Mouse (Mus musculus) embryonic facial prominence, embryonic 13.5 days (tissue): ENCODE measurements around the gene Tmem263. TPM values are rescaled to one million over a fixed set of nuclear protein-coding genes. Genes with fewer than 3 reads are reported as not detected.

Experiments
- ATAC-seq: fragments of 200-750 bp; cut with Nextera tagmentation; 2 replicates; pipeline ENCODE4 v1.8.0; 2017; ENCODE audit warnings: low read depth; ENCODE audit not compliant: insufficient number of reproducible peaks, insufficient read depth, low FRiP score, low TSS enrichment
- H3K27ac ChIP-seq: fragments of 300-500 bp; sonication (generic); 2 replicates; pipeline ENCODE4 v1.5.1; 2015; ENCODE audit warnings: moderate library complexity, mild to moderate bottlenecking, inconsistent platforms
- H3K27me3 ChIP-seq: fragments of 300-500 bp; sonication (generic); 2 replicates; pipeline ENCODE4 v1.6.1; 2015; ENCODE audit warnings: mild to moderate bottlenecking, inconsistent platforms
- H3K36me3 ChIP-seq: fragments of 300-500 bp; sonication (generic); 2 replicates; pipeline ENCODE4 v1.6.1; 2015; ENCODE audit warnings: mild to moderate bottlenecking, inconsistent platforms
- H3K4me1 ChIP-seq: fragments of 300-500 bp; sonication (generic); 2 replicates; pipeline ENCODE4 v1.6.1; 2015; ENCODE audit warnings: inconsistent platforms
- H3K4me2 ChIP-seq: fragments of 300-500 bp; sonication (generic); 2 replicates; pipeline ENCODE4 v1.6.1; 2015; ENCODE audit warnings: moderate library complexity, mild to moderate bottlenecking, inconsistent platforms
- H3K4me3 ChIP-seq: fragments of 300-500 bp; sonication (generic); 2 replicates; pipeline ENCODE4 v1.5.1; 2015; ENCODE audit warnings: mild to moderate bottlenecking, inconsistent platforms
- H3K9ac ChIP-seq: fragments of 300-500 bp; sonication (generic); 2 replicates; pipeline ENCODE4 v1.6.1; 2015; ENCODE audit warnings: mild to moderate bottlenecking, inconsistent platforms
- H3K9me3 ChIP-seq: fragments of 300-500 bp; sonication (generic); 2 replicates; pipeline ENCODE4 v1.6.1; 2016; ENCODE audit warnings: inconsistent platforms
- WGBS: fragments of 180-500 bp; shearing (Covaris S2); methylation state at CpG from one replicate; pipeline ENCODE4 v1.1.7; 2015; ENCODE audit warnings: mixed read lengths; 5-methylcytosine and 5-hydroxymethylcytosine counted together
- polyA plus RNA-seq: library from polyadenylated mRNA; unstranded; fragments of >200 nt; fragmentation: Nextera tagmentation; extraction: Ambion mirVana; gene quantifications from 2 replicates; pipeline ENCODE4 v1.2.1, GENCODE M21; 2015

The Tmem263 gene
- polyA plus RNA-seq, result 110 and 123 TPM in 2 replicates

- under 1% methylated on average over 83 of the region's 96 CpGs for WGBS
- Histone ChIP-seq H3K9ac (peak within 1 kb of the TSS; percentile 97), H3K36me3 (no peaks in the 10 kb centered on the region), H3K4me2 (peak within 1 kb of the TSS; percentile 79), H3K4me1 (peaks cover 10% of the 10 kb centered on the region), H3K27ac (peak within 1 kb of the TSS; percentile 88), H3K9me3 (no peaks in the 10 kb centered on the region), H3K27me3 (no peaks in the 10 kb centered on the region), H3K4me3 (peak within 1 kb of the TSS; percentile 96)
- peak; percentile 95 for ATAC-seq
Measured at GRCm38 (mm10) chr10:85102247-85103084, at the start of gene Tmem263, which contains the start of gene Fhl4. TSS of gene Tmem263 (plus strand) at chr10:85102627. TSS of gene Fhl4 (minus strand) at chr10:85102495.

- H3K9me3 ChIP-seq, result no peaks in the 10 kb centered on the region
- 86% methylated on average over 2 of the region's 2 CpGs for WGBS
- no peak overlapping the region for H3K27ac ChIP-seq
- H3K36me3 ChIP-seq, result no peaks in the 10 kb centered on the region
- no peak for ATAC-seq
- no peak overlapping the region for H3K4me2 ChIP-seq
- H3K9ac ChIP-seq, result no peak overlapping the region
- no peaks in the 10 kb centered on the region for H3K4me1 ChIP-seq
- H3K4me3 ChIP-seq, result no peak overlapping the region
- H3K27me3 ChIP-seq, result no peaks in the 10 kb centered on the region
Measured at GRCm38 (mm10) chr10:85054876-85055275, 47.6 kb upstream of the Tmem263 start.

- Histone ChIP-seq H3K4me2 (no peak overlapping the region), H3K4me3 (no peak overlapping the region), H3K9ac (no peak overlapping the region), H3K4me1 (no peaks in the 10 kb centered on the region), H3K27me3 (no peaks in the 10 kb centered on the region), H3K9me3 (no peaks in the 10 kb centered on the region), H3K27ac (no peak overlapping the region), H3K36me3 (no peaks in the 10 kb centered on the region)
- 62% methylated on average over 4 of the region's 4 CpGs for WGBS
- no peak for ATAC-seq
Measured at GRCm38 (mm10) chr10:85071605-85072152, 30.7 kb upstream of the Tmem263 start.

- H3K9me3 ChIP-seq, result no peaks in the 10 kb centered on the region
- peak overlapping the region; percentile 79 for H3K4me2 ChIP-seq
- no peak for ATAC-seq
- H3K27me3 ChIP-seq, result no peaks in the 10 kb centered on the region
- H3K4me1 ChIP-seq, result peaks cover 10% of the 10 kb centered on the region
- under 1% methylated on average over 10 of the region's 10 CpGs for WGBS
- H3K9ac ChIP-seq, result peak overlapping the region; percentile 94
- H3K4me3 ChIP-seq, result peak overlapping the region; percentile 96
- H3K36me3 ChIP-seq, result no peaks in the 10 kb centered on the region
- peak overlapping the region; percentile 85 for H3K27ac ChIP-seq
Measured at GRCm38 (mm10) chr10:85101841-85102240, 586 bp upstream of the Tmem263 start.

- WGBS, result under 1% methylated on average over 34 of the region's 34 CpGs
- 0 out of 2 replicates have a peak, but pooled peaks have one; percentile 44 for ATAC-seq
- peak overlapping the region; percentile 96 for H3K4me3 ChIP-seq
- H3K4me1 ChIP-seq, result peaks cover 10% of the 10 kb centered on the region
- H3K27me3 ChIP-seq, result no peaks in the 10 kb centered on the region
- no peaks in the 10 kb centered on the region for H3K9me3 ChIP-seq
- H3K9ac ChIP-seq, result peak overlapping the region; percentile 97
- H3K36me3 ChIP-seq, result no peaks in the 10 kb centered on the region
- H3K27ac ChIP-seq, result peak overlapping the region; percentile 88
- peak overlapping the region; percentile 79 for H3K4me2 ChIP-seq
Measured at GRCm38 (mm10) chr10:85103085-85103885, 858 bp downstream of the Tmem263 start.

GRCm38 (mm10) chr10:85114409-85114808 is 12.0 kb downstream of the Tmem263 start:
- no peak for ATAC-seq
- Histone ChIP-seq H3K9me3 (no peaks in the 10 kb centered on the region), H3K9ac (no peak overlapping the region), H3K4me2 (no peak overlapping the region), H3K36me3 (peaks cover 49% of the 10 kb centered on the region), H3K27ac (no peak overlapping the region), H3K4me3 (no peak overlapping the region), H3K4me1 (no peaks in the 10 kb centered on the region), H3K27me3 (no peaks in the 10 kb centered on the region)
- WGBS, result 86% methylated on average over 4 of the region's 4 CpGs

GRCm38 (mm10) chr10:85125184-85125583 is 22.8 kb downstream of the Tmem263 start:
- ATAC-seq, result no peak
- Histone ChIP-seq H3K9ac (no peak overlapping the region), H3K36me3 (peaks cover 40% of the 10 kb centered on the region), H3K9me3 (no peaks in the 10 kb centered on the region), H3K4me3 (no peak overlapping the region), H3K4me2 (no peak overlapping the region), H3K4me1 (peaks cover 13% of the 10 kb centered on the region), H3K27me3 (no peaks in the 10 kb centered on the region), H3K27ac (no peak overlapping the region)
- WGBS, result 85% methylated on average over 13 of the region's 13 CpGs

- Histone ChIP-seq H3K36me3 (peaks cover 25% of the 10 kb centered on the region), H3K4me2 (peak within 1 kb of the TSS; percentile 70), H3K9me3 (no peaks in the 10 kb centered on the region), H3K4me3 (peak within 1 kb of the TSS; percentile 68), H3K27me3 (no peaks in the 10 kb centered on the region), H3K27ac (peak within 1 kb of the TSS; percentile 60), H3K4me1 (peaks cover 13% of the 10 kb centered on the region), H3K9ac (peak within 1 kb of the TSS; percentile 79)
- WGBS, result 6% methylated on average over 20 of the region's 20 CpGs
- ATAC-seq, result peak; percentile 98
Measured at GRCm38 (mm10) chr10:85127395-85128287, 25.2 kb downstream of the Tmem263 start, which contains the start of gene Mterf2. TSS of gene Mterf2 (minus strand) at chr10:85128027.

- peak overlapping the region; percentile 68 for H3K4me3 ChIP-seq
- 17% methylated on average over 7 of the region's 7 CpGs for WGBS
- peak overlapping the region; percentile 70 for H3K4me2 ChIP-seq
- peak overlapping the region; percentile 53; the same call in 1 of the 2 replicates for H3K9ac ChIP-seq
- no peaks in the 10 kb centered on the region for H3K27me3 ChIP-seq
- no peaks in the 10 kb centered on the region for H3K9me3 ChIP-seq
- no peak; the same call in 1 of the 2 replicates for ATAC-seq
- peaks cover 27% of the 10 kb centered on the region for H3K36me3 ChIP-seq
- H3K27ac ChIP-seq, result peak overlapping the region; percentile 48
- H3K4me1 ChIP-seq, result peaks cover 13% of the 10 kb centered on the region
Measured at GRCm38 (mm10) chr10:85128453-85128852, 26.0 kb downstream of the Tmem263 start.

GRCm38 (mm10) chr10:85136573-85136972 is 34.1 kb downstream of the Tmem263 start:
- no peaks in the 10 kb centered on the region for H3K27me3 ChIP-seq
- no peak overlapping the region for H3K4me2 ChIP-seq
- 88% methylated on average over 6 of the region's 6 CpGs for WGBS
- no peak overlapping the region for H3K9ac ChIP-seq
- no peaks in the 10 kb centered on the region for H3K9me3 ChIP-seq
- no peak overlapping the region for H3K4me3 ChIP-seq
- no peaks in the 10 kb centered on the region for H3K4me1 ChIP-seq
- no peak overlapping the region for H3K27ac ChIP-seq
- peaks cover 29% of the 10 kb centered on the region for H3K36me3 ChIP-seq
- no peak for ATAC-seq
